Mouse (Mus musculus): Measurements from ENCODE around the gene Sco1. TPM values are rescaled to one million over a fixed set of nuclear protein-coding genes. Genes with fewer than 3 reads are reported as not detected.
"Not testable (repeated sequence)": the region's sequence is repeated elsewhere in the genome, so short reads cannot be mapped to it uniquely, and the experiment has no call there.

Gene Sco1
- 1 to 10 TPM; 7.0 to 7.7 TPM for total RNA-seq (2021)
- long read RNA-seq, experiment 1, partial matches to known transcripts, result 0 of 2 reads
- long read RNA-seq, experiment 1, other reads (novel, unspliced or antisense), result 0 of 2 reads
- long read RNA-seq, experiment 2, result 0 reads

GRCm38 (mm10) chr11:67052321-67052952 is at the start of gene Sco1, which contains the start of gene Adprm:
Sco1 (plus strand) TSS chr11:67052670.
Adprm (minus strand) TSS chr11:67052594.
- DNase-seq (ENCODE audit: low spot score), result peak; percentile 91

DNA sequence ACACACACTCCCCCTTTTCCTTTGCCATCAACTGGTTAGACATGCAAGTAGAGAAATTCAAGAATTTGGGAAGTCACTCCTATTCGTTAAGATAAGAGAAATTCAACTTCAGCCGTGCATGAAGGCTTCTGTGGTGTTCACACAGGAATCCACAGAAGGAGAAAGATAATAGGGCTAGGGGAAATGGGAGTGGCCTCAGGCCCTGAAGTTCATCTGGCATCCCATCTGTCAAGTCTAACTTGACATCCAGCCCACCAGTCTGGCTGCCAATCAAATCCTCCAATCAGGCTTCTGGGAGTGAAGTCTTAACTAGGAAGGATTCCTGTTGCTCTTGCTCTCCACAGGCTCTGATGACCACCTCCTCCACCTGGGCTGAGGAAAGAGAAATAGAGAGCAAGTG is 49.6 kb upstream of the Sco1 start:
- no peak for DNase-seq (ENCODE audit: low spot score)

- DNase-seq (ENCODE audit: low spot score), result no peak
Observed at GRCm38 (mm10) chr11:67007961-67008360, 44.5 kb upstream of the Sco1 start.

GRCm38 (mm10) chr11:67008528-67008927 is 43.9 kb upstream of the Sco1 start:
- no peak for DNase-seq (ENCODE audit: low spot score)

- no peak for DNase-seq (ENCODE audit: low spot score)
Observed at GRCm38 (mm10) chr11:67010430-67010829, 42.0 kb upstream of the Sco1 start.

DNA sequence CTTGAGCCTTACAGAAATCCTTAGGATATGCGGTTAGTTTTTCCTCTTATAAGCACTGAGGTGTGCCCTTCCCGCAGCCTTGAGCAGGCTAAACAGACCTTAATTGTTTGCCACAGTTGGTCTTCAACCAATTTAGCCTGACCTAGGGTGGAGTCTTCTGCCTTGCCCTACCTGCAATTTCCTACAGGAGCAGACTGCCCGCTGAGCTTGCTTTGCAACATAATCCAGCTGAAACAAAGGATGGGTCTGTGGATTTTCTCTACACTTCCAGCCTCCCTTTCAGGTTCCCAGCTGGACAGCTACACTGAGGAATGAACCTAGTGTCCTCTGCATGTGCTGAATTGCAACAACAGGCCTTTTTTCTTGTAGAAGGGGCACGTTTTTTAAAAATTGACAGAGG is 40.8 kb upstream of the Sco1 start:
- no peak for DNase-seq (ENCODE audit: low spot score)

DNA sequence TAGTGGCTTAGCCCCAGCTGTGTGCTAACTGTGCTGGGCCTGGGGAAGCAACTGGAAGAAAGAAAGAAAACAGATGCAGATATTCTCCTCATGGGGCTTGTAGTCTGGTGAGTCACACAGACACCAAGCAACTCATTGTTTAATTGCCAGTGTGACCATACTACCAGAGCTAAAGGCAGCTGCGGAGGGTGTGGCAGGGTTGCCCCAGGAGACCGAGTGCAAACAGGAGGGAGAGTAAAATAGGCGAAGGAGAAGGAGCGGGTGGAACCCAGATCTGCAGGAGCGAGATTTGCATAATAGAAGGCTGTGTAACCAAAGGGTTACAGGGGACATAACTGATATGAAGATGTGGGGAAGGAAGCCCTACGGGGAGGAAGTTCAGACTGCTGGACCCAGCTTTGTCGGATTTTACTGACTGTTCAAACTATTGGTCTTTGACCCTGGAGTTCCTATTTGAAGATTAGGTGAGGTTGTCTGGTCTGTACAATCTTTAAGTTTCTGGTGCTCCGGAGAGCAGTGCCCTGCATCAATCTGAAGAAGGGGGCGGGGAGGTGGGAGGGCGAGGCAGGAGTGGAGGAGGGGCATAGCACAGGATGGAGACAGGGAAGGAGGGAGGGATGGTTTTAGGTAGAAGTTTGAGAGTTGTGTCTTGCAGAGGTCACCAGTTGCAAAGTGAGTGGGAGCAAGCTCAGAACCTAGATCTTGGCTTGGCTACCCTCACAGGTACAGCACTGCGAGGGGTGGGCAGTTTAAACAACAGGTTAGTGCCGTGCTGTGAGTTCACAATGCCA is 34.5 kb upstream of the Sco1 start:
- peak; percentile 53 for DNase-seq (ENCODE audit: low spot score)

- DNase-seq (ENCODE audit: low spot score), result no peak
Observed at GRCm38 (mm10) chr11:67019711-67020475, 32.6 kb upstream of the Sco1 start.

GRCm38 (mm10) chr11:67020948-67021347 is 31.5 kb upstream of the Sco1 start:
- peak; percentile 66 for DNase-seq (ENCODE audit: low spot score)

- DNase-seq (ENCODE audit: low spot score), result peak; percentile 13
Observed at GRCm38 (mm10) chr11:67022354-67023115, 29.9 kb upstream of the Sco1 start.

- not testable (repeated sequence) for DNase-seq (ENCODE audit: low spot score)
Observed at GRCm38 (mm10) chr11:67023191-67023590, 29.3 kb upstream of the Sco1 start.

DNA sequence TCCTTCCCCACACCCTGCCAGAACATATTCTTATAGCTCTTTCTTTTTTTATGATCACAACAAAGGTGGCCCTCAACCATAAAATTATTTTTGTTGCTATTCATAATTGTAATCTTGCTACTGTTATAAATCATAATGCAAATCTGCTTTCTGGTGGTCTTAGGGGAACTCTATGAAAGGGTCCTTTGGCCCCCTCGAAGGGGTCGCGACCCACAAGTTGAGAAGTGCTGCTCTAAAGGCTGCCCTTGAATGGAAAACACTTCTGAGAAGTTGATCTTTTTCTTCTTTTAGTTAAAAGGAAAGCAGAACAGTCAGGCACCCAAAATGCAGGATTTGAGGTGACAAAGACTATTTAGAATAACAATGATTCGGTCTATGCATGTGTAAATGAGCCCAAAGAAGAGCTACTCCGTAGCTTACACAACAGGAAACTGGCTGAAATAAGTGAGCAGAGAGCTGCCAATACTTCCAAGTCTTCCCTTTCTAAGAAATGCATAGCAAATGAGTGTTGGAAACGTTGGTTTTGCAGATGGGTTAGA is 28.6 kb upstream of the Sco1 start:
- DNase-seq (ENCODE audit: low spot score), result no peak

DNA sequence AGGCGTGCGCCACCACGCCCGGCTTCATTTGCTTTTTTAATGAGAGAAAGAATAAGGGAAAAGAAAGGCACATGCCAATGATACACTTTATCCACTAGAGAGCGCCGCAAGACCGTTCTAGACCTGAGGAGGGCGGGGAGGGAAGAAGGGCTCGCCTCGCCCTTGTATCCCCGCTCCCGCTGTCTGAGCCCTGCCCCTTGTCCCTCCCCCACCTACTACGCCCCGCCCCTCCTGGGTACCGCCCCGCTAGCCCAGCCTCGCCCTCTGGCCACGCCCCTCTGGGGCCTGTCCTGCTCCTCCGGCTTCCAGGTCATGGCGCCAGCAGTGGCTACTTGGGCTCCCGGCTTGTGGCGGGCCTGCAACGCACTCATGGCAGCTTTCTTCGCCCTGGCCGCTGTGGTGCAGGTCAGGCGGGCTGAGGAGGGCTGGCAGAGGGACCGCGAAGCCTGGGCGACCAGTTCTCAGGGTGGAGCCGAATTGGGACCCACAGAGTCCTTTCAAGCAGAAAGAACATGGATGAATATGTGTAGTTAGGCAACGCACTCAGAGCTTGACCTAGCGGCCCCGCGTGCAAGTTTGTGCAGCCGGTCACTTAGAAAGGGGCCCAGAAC is 27.5 kb upstream of the Sco1 start, which contains the start of gene Tmem220:
Gene Tmem220 (plus strand): TSS at position 288 of the 611 bp plus-strand sequence.
- peak; percentile 94 for DNase-seq (ENCODE audit: low spot score)

DNA sequence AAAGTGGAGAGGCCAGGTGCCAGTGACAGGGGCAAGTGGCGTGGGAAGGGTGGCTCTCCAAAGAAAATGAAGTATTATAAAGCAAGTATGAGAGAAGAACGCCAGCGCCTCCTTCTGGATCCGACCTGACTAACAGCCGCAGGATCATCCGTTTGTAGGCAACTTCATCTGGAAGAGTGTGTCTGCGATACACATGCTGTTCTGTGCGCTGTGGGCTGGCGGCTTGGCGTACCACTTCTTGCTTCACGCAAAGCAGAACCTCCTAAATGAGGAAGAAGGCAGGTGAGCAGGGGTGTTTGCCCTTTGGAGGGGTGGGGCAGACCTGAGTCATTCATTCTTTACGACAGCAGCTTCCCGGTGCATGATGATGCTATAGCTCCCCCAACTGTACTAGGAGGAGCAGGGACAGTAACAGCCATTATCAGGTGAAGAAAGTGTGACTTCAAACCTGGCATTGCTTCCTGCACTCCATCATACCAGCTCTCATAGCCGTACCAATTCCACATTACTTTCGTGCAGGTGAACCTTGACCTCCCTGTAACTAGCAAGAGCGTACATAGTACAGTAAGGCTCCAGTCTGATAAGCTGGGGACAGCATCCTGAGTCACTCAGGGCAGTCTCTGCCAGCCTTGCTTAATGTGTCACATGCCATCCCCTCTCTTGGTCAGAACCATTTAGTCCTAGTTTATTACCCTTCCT is 21.4 kb upstream of the Sco1 start:
- no peak for DNase-seq (ENCODE audit: low spot score)

DNA sequence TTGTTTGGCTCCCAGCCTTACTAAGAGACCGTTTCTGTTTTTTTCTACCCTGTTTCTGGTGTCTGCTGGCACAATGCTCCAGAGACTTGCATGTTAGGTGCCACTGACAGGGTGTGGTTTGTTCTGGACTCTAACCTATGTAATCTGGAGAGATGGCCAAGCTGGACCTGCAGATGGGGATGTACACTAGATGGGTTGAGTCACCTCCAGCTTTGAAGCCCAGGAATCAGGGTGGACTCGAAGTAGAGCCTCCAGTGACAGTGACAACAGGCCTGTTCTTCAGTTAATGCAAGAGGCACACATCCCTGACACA is 20.9 kb upstream of the Sco1 start:
- DNase-seq (ENCODE audit: low spot score), result no peak

DNA sequence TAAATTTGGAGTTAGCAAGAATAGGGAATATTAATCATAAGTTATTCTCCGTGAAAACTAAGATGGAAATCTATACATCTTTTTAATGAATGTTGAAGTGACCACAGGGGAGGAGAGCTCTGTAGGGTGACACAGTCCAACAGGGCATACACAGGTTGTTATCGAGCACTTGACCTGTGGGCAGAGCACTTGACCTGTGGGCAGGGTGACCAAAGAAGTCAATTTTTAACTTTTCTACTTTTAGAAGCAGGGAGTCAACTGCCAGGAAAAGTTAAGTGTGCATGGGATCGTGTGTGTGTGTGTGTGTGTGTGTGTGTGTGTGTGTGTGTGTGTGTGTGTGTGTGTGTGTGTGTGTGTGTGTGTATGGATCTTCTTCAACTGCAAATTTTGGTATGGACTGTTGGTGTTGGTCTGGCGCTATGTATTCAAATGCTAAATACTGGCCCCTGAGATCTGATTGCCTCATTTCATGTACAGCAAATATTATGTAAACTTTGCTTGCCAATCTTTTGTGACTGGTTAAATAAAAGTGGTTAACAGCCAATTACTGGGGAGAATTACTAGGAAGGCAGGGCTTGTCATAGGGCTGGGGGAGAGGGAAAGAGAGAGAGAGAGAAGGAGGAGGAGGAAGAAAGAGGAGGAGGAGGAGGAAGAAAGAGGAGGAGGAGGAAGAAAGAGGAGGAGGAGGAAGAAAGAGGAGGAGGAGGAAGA is 17.5 kb upstream of the Sco1 start:
- no peak for DNase-seq (ENCODE audit: low spot score)

- DNase-seq (ENCODE audit: low spot score), result no peak
Observed at GRCm38 (mm10) chr11:67036229-67036628, 16.2 kb upstream of the Sco1 start.

GRCm38 (mm10) chr11:67036892-67037291 is 15.6 kb upstream of the Sco1 start:
- DNase-seq (ENCODE audit: low spot score), result no peak

DNA sequence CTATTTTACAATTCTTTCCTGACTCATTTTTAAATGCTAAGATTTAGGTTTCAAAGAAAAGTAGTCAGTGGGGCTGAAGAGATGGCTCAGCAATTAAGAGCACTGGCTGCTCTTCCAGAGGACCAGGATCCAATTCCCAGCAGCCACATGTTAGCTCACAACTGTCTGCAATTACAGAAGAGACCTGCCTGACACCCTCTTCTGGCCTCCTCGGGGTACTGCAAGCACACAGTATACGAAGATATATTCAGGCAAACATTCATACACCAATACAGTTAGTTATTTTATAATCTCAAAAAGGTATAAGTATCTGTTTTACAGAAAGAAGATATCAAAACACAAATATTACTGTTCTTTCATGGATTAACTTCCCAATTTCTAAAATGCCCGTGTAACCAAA is 12.7 kb upstream of the Sco1 start:
- DNase-seq (ENCODE audit: low spot score), result no peak
